Mouse (Mus musculus) cerebellum, adult 11 months (tissue): Measurements from ENCODE around the gene Stx11.
A peak's percentile ranks its signal among the peaks of the same experiment; 100 is the strongest.
"Not testable (repeated sequence)": the region's sequence is repeated elsewhere in the genome, so short reads cannot be mapped to it uniquely, and the experiment has no call there.

Experiments used
- DNase-seq: peaks from one replicate; pipeline ENCODE4 v3.0.0; 2022

Stx11 gene

GRCm38 (mm10) chr10:12955831-12956230 is 8.3 kb downstream of the Stx11 start:
- DNase-seq = no peak

- not testable (repeated sequence) for DNase-seq
These were observed 12.7 kb downstream of the Stx11 start for GRCm38 (mm10) chr10:12951358-12951757.

GRCm38 (mm10) chr10:12949299-12949698 is 14.8 kb downstream of the Stx11 start:
- DNase-seq = no peak

- DNase-seq = no peak
These were observed 16.5 kb downstream of the Stx11 start for GRCm38 (mm10) chr10:12947606-12948005.

GRCm38 (mm10) chr10:12941018-12941761 is 22.9 kb downstream of the Stx11 start:
- DNase-seq = peak; percentile 14

GRCm38 (mm10) chr10:12938763-12939162 is 25.3 kb downstream of the Stx11 start:
- DNase-seq = no peak

GRCm38 (mm10) chr10:12936079-12936478 is 28.0 kb downstream of the Stx11 start:
- no peak for DNase-seq

GRCm38 (mm10) chr10:12935575-12935974 is 28.5 kb downstream of the Stx11 start:
- DNase-seq = no peak

GRCm38 (mm10) chr10:12931492-12932400 is 32.4 kb downstream of the Stx11 start:
- DNase-seq = no peak

- DNase-seq = no peak
These were observed 33.7 kb downstream of the Stx11 start for GRCm38 (mm10) chr10:12930351-12930905.

- no peak for DNase-seq
These were observed 34.3 kb downstream of the Stx11 start for GRCm38 (mm10) chr10:12929857-12930174.

GRCm38 (mm10) chr10:12929149-12929856 is 34.8 kb downstream of the Stx11 start:
- no peak for DNase-seq

- DNase-seq = no peak
These were observed 35.9 kb downstream of the Stx11 start for GRCm38 (mm10) chr10:12928193-12928592.

- peak; percentile 95 for DNase-seq
These were observed 41.3 kb downstream of the Stx11 start for GRCm38 (mm10) chr10:12922574-12923353.

- DNase-seq = no peak
These were observed 42.0 kb downstream of the Stx11 start for GRCm38 (mm10) chr10:12922077-12922573.

GRCm38 (mm10) chr10:12921551-12922040 is 42.5 kb downstream of the Stx11 start:
- DNase-seq = no peak

- DNase-seq = no peak
These were observed 44.8 kb downstream of the Stx11 start for GRCm38 (mm10) chr10:12919287-12919686.

- DNase-seq = no peak
These were observed 46.5 kb downstream of the Stx11 start for GRCm38 (mm10) chr10:12917626-12918025.

- DNase-seq = no peak
These were observed 47.7 kb downstream of the Stx11 start for GRCm38 (mm10) chr10:12916376-12916775.

GRCm38 (mm10) chr10:12915826-12916225 is 48.3 kb downstream of the Stx11 start:
- no peak for DNase-seq

GRCm38 (mm10) chr10:12914203-12914602 is 49.9 kb downstream of the Stx11 start:
- no peak for DNase-seq

- no peak for DNase-seq
These were observed 52.0 kb downstream of the Stx11 start for GRCm38 (mm10) chr10:12911981-12912530.
